Mouse (Mus musculus): ENCODE measurements around the gene Slc25a12. TPM values are rescaled to one million over a fixed set of nuclear protein-coding genes. Genes with fewer than 3 reads are reported as not detected.

The Slc25a12 gene
- polyA plus RNA-seq, 1 experiment from 2014 or later, result 27.3 TPM

- no peak for ATAC-seq
- 91% methylated on average over 10 of the region's 10 CpGs for WGBS
Observed at GRCm38 (mm10) chr2:71347160-71347559, 20.4 kb downstream of the Slc25a12 start.

GRCm38 (mm10) chr2:71343884-71344640 is 23.5 kb downstream of the Slc25a12 start:
- no peaks in the 10 kb centered on the region for H3K27me3 ChIP-seq (replicated peaks)
- no peak overlapping the region for H3K4me3 ChIP-seq (replicated peaks)
- no peak overlapping the region for H3K9ac ChIP-seq
- H3K9me3 ChIP-seq, result no peaks in the 10 kb centered on the region
- H3K4me1 ChIP-seq (replicated peaks), result no peaks in the 10 kb centered on the region
- no peaks in the 10 kb centered on the region for H3K36me3 ChIP-seq
- no peak for ATAC-seq
- WGBS, result 94% methylated on average over 10 of the region's 10 CpGs
- no peak overlapping the region for H3K27ac ChIP-seq
- H3K4me2 ChIP-seq (replicated peaks), result no peak overlapping the region

More at GRCm38 (mm10) chr2:71347160-71347559, 20.4 kb downstream of the Slc25a12 start:
- Histone ChIP-seq H3K9me3 (no peaks in the 10 kb centered on the region), H3K4me1 (replicated peaks) (no peaks in the 10 kb centered on the region), H3K36me3 (no peaks in the 10 kb centered on the region), H3K4me3 (replicated peaks) (no peak overlapping the region), H3K9ac (no peak overlapping the region), H3K27me3 (replicated peaks) (no peaks in the 10 kb centered on the region), H3K4me2 (replicated peaks) (no peak overlapping the region), H3K27ac (no peak overlapping the region)

- Histone ChIP-seq H3K9ac (no peak overlapping the region), H3K27me3 (replicated peaks) (no peaks in the 10 kb centered on the region), H3K36me3 (no peaks in the 10 kb centered on the region), H3K9me3 (no peaks in the 10 kb centered on the region), H3K4me3 (replicated peaks) (no peak overlapping the region), H3K27ac (no peak overlapping the region), H3K4me1 (replicated peaks) (no peaks in the 10 kb centered on the region), H3K4me2 (replicated peaks) (no peak overlapping the region)
- ATAC-seq, result no peak
- 81% methylated on average over 5 of the region's 5 CpGs for whole genome bisulfite sequencing
Observed at GRCm38 (mm10) chr2:71340126-71340525, 27.4 kb downstream of the Slc25a12 start.

- no peaks in the 10 kb centered on the region for H3K27me3 ChIP-seq (replicated peaks)
- no peaks in the 10 kb centered on the region for H3K9me3 ChIP-seq
- H3K4me2 ChIP-seq (replicated peaks), result no peak overlapping the region
- 77% methylated on average over 12 of the region's 12 CpGs for WGBS
- H3K36me3 ChIP-seq, result no peaks in the 10 kb centered on the region
- H3K9ac ChIP-seq, result no peak overlapping the region
- no peak for ATAC-seq
- H3K4me1 ChIP-seq (replicated peaks), result no peaks in the 10 kb centered on the region
- no peak overlapping the region for H3K27ac ChIP-seq
- no peak overlapping the region for H3K4me3 ChIP-seq (replicated peaks)
Observed at GRCm38 (mm10) chr2:71338145-71338796, 29.3 kb downstream of the Slc25a12 start.

GRCm38 (mm10) chr2:71336631-71337030 is 30.9 kb downstream of the Slc25a12 start:
- Histone ChIP-seq H3K27ac (no peak overlapping the region), H3K27me3 (replicated peaks) (no peaks in the 10 kb centered on the region), H3K36me3 (no peaks in the 10 kb centered on the region), H3K4me2 (replicated peaks) (no peak overlapping the region), H3K9me3 (no peaks in the 10 kb centered on the region), H3K9ac (no peak overlapping the region), H3K4me3 (replicated peaks) (no peak overlapping the region), H3K4me1 (replicated peaks) (no peaks in the 10 kb centered on the region)
- WGBS, result 91% methylated on average over 6 of the region's 6 CpGs
- no peak for ATAC-seq

GRCm38 (mm10) chr2:71336209-71336608 is 31.3 kb downstream of the Slc25a12 start:
- H3K27me3 ChIP-seq (replicated peaks), result no peaks in the 10 kb centered on the region
- WGBS, result 75% methylated on average over 5 of the region's 6 CpGs
- no peak overlapping the region for H3K9ac ChIP-seq
- H3K27ac ChIP-seq, result no peak overlapping the region
- H3K4me2 ChIP-seq (replicated peaks), result no peak overlapping the region
- H3K4me3 ChIP-seq (replicated peaks), result no peak overlapping the region
- no peak for ATAC-seq
- no peaks in the 10 kb centered on the region for H3K4me1 ChIP-seq (replicated peaks)
- no peaks in the 10 kb centered on the region for H3K9me3 ChIP-seq
- no peaks in the 10 kb centered on the region for H3K36me3 ChIP-seq

GRCm38 (mm10) chr2:71333986-71334822 is 33.3 kb downstream of the Slc25a12 start:
- Histone ChIP-seq H3K9me3 (no peaks in the 10 kb centered on the region), H3K36me3 (no peaks in the 10 kb centered on the region), H3K4me1 (replicated peaks) (no peaks in the 10 kb centered on the region), H3K27ac (no peak overlapping the region), H3K27me3 (replicated peaks) (no peaks in the 10 kb centered on the region), H3K4me3 (replicated peaks) (no peak overlapping the region), H3K4me2 (replicated peaks) (no peak overlapping the region), H3K9ac (no peak overlapping the region)
- ATAC-seq, result no peak
- 91% methylated on average over 22 of the region's 22 CpGs for WGBS

GRCm38 (mm10) chr2:71329761-71330160 is 37.8 kb downstream of the Slc25a12 start:
- H3K9me3 ChIP-seq, result no peaks in the 10 kb centered on the region
- no peak overlapping the region for H3K9ac ChIP-seq

GRCm38 (mm10) chr2:71328391-71329160 is 39.0 kb downstream of the Slc25a12 start:
- Histone ChIP-seq H3K9me3 (no peaks in the 10 kb centered on the region), H3K27ac (no peak overlapping the region), H3K27me3 (replicated peaks) (no peaks in the 10 kb centered on the region), H3K4me2 (replicated peaks) (no peak overlapping the region), H3K9ac (no peak overlapping the region), H3K4me1 (replicated peaks) (no peaks in the 10 kb centered on the region), H3K4me3 (replicated peaks) (no peak overlapping the region), H3K36me3 (no peaks in the 10 kb centered on the region)
- WGBS, result 61% methylated on average over 15 of the region's 15 CpGs
- ATAC-seq, result no peak

More at GRCm38 (mm10) chr2:71329761-71330160, 37.8 kb downstream of the Slc25a12 start:
- Histone ChIP-seq H3K4me2 (replicated peaks) (no peak overlapping the region), H3K4me3 (replicated peaks) (no peak overlapping the region), H3K27ac (no peak overlapping the region), H3K36me3 (no peaks in the 10 kb centered on the region), H3K4me1 (replicated peaks) (no peaks in the 10 kb centered on the region), H3K27me3 (replicated peaks) (no peaks in the 10 kb centered on the region)
- no peak for ATAC-seq
- 96% methylated on average over 3 of the region's 3 CpGs for WGBS

GRCm38 (mm10) chr2:71327715-71328114 is 39.8 kb downstream of the Slc25a12 start:
- H3K27me3 ChIP-seq (replicated peaks), result no peaks in the 10 kb centered on the region
- no peaks in the 10 kb centered on the region for H3K4me1 ChIP-seq (replicated peaks)
- H3K9ac ChIP-seq, result no peak overlapping the region
- H3K4me2 ChIP-seq (replicated peaks), result no peak overlapping the region
- no peak overlapping the region for H3K4me3 ChIP-seq (replicated peaks)
- no peaks in the 10 kb centered on the region for H3K9me3 ChIP-seq
- no peaks in the 10 kb centered on the region for H3K36me3 ChIP-seq
- 77% methylated on average over 2 of the region's 2 CpGs for WGBS
- no peak overlapping the region for H3K27ac ChIP-seq
- ATAC-seq, result no peak

- H3K4me2 ChIP-seq (replicated peaks), result no peak overlapping the region
- no peaks in the 10 kb centered on the region for H3K4me1 ChIP-seq (replicated peaks)
- 67% methylated on average over 11 of the region's 11 CpGs for WGBS
- H3K4me3 ChIP-seq (replicated peaks), result no peak overlapping the region
- H3K36me3 ChIP-seq, result no peaks in the 10 kb centered on the region
- H3K9me3 ChIP-seq, result no peaks in the 10 kb centered on the region
- no peaks in the 10 kb centered on the region for H3K27me3 ChIP-seq (replicated peaks)
- H3K27ac ChIP-seq, result no peak overlapping the region
- no peak overlapping the region for H3K9ac ChIP-seq
- ATAC-seq, result no peak
Observed at GRCm38 (mm10) chr2:71326766-71327464, 40.6 kb downstream of the Slc25a12 start.
